Mouse (Mus musculus): ENCODE measurements at regions not wholly inside any gene's neighbourhood (a gene's known extent, or its start where the extent isn't known, plus 50 kb on each side); places are given as distances from the start of the nearest gene placed in this dataset.

GRCm38 (mm10) chr1:64413181-64413560 lies 119.3 kb upstream of the Creb1 start:
- TF ChIP-seq MYOG (IDR thresholded peaks at IDR 0.05; ENCODE audit: control insufficient read depth, extremely low read depth, insufficient read length) (no peak), CTCF (IDR thresholded peaks at IDR 0.05; ENCODE audit: control insufficient read depth, insufficient read depth, insufficient read length) (no peak)
